Mouse (Mus musculus) neural tube, embryonic 13.5 days (tissue): Measurements from ENCODE around the gene Gm17409. TPM values are rescaled to one million over a fixed set of nuclear protein-coding genes. Genes with fewer than 3 reads are reported as not detected.

Source experiments
- ATAC-seq: fragments of 200-750 bp; cut with Nextera tagmentation; 2 replicates; pipeline ENCODE4 v1.8.0; 2017; ENCODE audit warnings: low read depth, mild to moderate bottlenecking, moderate TSS enrichment, moderate library complexity
- H3K27ac ChIP-seq: fragments of 300-500 bp; sonication (generic); replicated peaks from 2 replicates; pipeline ENCODE4 v1.5.1; 2015; ENCODE audit warnings: moderate library complexity, mild to moderate bottlenecking, inconsistent platforms
- H3K27me3 ChIP-seq: fragments of 300-500 bp; sonication (generic); 2 replicates; pipeline ENCODE4 v1.6.1; 2015; ENCODE audit warnings: mild to moderate bottlenecking, inconsistent platforms
- H3K36me3 ChIP-seq: fragments of 300-500 bp; sonication (generic); 2 replicates; pipeline ENCODE4 v1.6.1; 2015; ENCODE audit warnings: mild to moderate bottlenecking, inconsistent platforms
- H3K4me1 ChIP-seq: fragments of 300-500 bp; sonication (generic); replicated peaks from 2 replicates; pipeline ENCODE4 v1.6.1; 2015; ENCODE audit warnings: inconsistent platforms
- H3K4me2 ChIP-seq: fragments of 300-500 bp; sonication (generic); 2 replicates; pipeline ENCODE4 v1.6.1; 2015; ENCODE audit warnings: inconsistent platforms, mild to moderate bottlenecking, moderate library complexity
- H3K4me3 ChIP-seq: fragments of 300-500 bp; sonication (generic); 2 replicates; pipeline ENCODE4 v1.5.1; 2015; ENCODE audit warnings: mild to moderate bottlenecking, inconsistent platforms
- H3K9ac ChIP-seq: fragments of 300-500 bp; sonication (generic); 2 replicates; pipeline ENCODE4 v1.6.1; 2015; ENCODE audit warnings: moderate library complexity, mild to moderate bottlenecking, inconsistent platforms
- H3K9me3 ChIP-seq: fragments of 300-500 bp; sonication (generic); 2 replicates; pipeline ENCODE4 v1.6.1; 2016; ENCODE audit warnings: inconsistent platforms
- WGBS: fragments of 180-500 bp; shearing (Covaris S2); methylation state at CpG from one replicate; pipeline ENCODE4 v1.1.7; 2015; 5-methylcytosine and 5-hydroxymethylcytosine counted together
- polyA plus RNA-seq: library from polyadenylated mRNA; unstranded; fragments of >200 nt; fragmentation: Nextera tagmentation; extraction: Ambion mirVana; gene quantifications from 2 replicates; pipeline ENCODE4 v1.2.1, GENCODE M21; 2015

The Gm17409 gene
- polyA plus RNA-seq, 1 experiment from 2014 or later: not detected

DNA sequence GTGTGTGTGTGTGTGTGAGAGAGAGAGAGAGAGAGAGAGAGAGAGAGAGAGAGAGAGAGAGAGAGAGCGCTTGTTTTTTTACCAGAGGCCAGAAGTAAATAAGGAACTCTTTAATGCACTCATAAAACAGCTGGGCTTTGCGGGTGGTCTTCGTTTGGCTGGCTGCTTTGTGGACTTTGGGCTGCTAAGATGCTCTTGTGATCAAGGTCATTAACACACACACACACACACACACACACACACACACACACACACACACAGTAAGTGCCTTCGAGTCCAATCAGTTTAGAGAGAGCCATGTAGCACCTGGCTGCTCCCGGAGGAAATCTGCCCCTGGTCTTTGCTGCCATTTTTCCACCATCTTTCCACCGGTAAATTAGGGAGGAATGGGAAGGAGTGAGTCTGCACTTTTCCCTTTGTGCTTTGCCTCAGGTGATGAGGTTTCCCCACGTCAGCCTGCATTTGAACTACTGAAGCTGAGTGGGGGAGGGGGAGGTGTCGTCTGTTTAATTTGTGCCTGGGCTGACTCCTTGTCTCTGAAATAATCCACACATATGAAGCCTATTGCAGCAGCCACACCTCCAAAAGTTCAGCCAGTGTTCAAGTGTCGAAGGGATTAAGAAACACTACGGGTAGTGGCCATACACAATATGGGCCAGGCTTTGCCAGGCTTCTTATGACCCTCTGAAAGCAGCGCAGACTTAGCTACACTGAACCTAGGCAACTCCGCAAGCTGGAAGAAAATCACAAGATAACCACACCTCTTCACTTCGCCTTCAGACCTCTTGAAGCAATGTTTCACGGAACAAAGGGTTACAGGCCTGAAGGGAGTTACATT, 16.7 kb downstream of the Gm17409 start:
- 65% methylated on average over 14 of the region's 14 CpGs for WGBS
- Histone ChIP-seq H3K4me2 (no peak overlapping the region), H3K9ac (no peak overlapping the region), H3K4me1 (peaks cover 34% of the 10 kb centered on the region), H3K4me3 (no peak overlapping the region), H3K27ac (peak overlapping the region; percentile 59; the same call in 1 of the 2 replicates), H3K9me3 (no peaks in the 10 kb centered on the region), H3K36me3 (no peaks in the 10 kb centered on the region), H3K27me3 (no peaks in the 10 kb centered on the region)
- ATAC-seq: peak; percentile 26; the same call in 1 of the 2 replicates

DNA sequence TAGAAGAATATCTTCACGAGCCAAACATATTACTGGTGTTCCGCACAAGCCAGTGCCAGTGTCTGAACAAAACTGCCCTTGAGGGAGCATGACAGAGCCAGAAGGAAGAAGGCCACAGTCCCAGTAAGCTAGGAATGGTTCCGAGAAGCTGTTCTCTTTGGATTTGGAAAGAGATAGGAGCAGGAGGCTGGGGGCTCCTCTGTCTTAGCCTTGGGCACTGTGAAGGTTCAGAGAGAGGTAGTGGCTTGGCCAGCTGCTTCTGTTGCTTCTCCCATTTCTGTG, 17.3 kb downstream of the Gm17409 start:
- ATAC-seq: no peak
- no peaks in the 10 kb centered on the region for H3K27me3 ChIP-seq
- H3K9me3 ChIP-seq: no peaks in the 10 kb centered on the region
- H3K4me3 ChIP-seq: no peak overlapping the region
- H3K27ac ChIP-seq: 0 out of 2 replicates have a peak overlapping the region, but pooled peaks have one; percentile 2
- H3K9ac ChIP-seq: no peak overlapping the region
- peaks cover 34% of the 10 kb centered on the region for H3K4me1 ChIP-seq
- H3K4me2 ChIP-seq: no peak overlapping the region
- H3K36me3 ChIP-seq: no peaks in the 10 kb centered on the region
- WGBS: 61% methylated on average over 3 of the region's 3 CpGs

DNA sequence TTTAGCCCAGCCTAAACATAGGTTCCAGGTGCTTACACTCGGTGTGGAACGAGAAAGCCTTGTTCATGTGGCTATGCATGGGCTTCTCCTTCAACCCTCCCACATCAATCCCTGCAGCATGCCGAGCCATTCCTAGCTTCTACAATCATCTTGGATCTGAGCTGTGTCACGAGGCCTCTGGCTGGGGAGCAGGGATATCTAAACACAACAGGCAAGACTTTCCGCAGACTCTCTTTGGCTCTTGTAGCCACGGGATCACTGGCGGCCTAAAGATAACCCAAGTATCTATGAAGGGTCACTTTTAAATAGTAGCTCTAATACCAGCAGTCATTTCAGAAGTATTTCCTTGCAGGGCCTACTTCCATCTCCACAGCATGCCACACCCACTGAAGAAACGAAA, 18.5 kb downstream of the Gm17409 start:
- no peaks in the 10 kb centered on the region for H3K9me3 ChIP-seq
- 94% methylated on average over 8 of the region's 8 CpGs for WGBS

DNA sequence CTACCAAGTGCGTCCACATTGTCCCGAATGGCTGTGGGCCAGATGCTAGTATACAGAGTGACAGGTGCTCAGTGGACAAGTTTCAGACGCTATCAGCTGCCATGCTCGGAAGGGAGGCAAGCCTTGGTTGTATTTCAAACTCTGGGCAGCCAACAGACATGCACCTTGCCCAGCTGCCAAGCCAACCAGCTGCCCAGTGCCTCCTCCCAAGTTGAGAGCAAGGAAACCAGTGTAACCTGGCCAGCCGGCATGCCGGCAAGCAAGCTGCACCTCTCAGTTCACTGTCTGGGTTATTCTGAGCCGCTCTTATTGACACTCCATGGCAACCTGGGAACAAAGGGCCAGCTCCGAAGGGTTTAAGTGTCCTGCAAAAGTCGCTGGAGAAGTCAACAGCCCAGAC, 19.4 kb downstream of the Gm17409 start:
- Histone ChIP-seq H3K36me3 (no peaks in the 10 kb centered on the region), H3K27ac (no peak overlapping the region), H3K4me2 (no peak overlapping the region), H3K27me3 (no peaks in the 10 kb centered on the region), H3K9ac (no peak overlapping the region), H3K9me3 (no peaks in the 10 kb centered on the region), H3K4me1 (peaks cover 30% of the 10 kb centered on the region), H3K4me3 (no peak overlapping the region)
- 80% methylated on average over 9 of the region's 9 CpGs for WGBS
- no peak for ATAC-seq

More for the DNA sequence above, 18.5 kb downstream of the Gm17409 start:
- H3K4me1 ChIP-seq: peaks cover 34% of the 10 kb centered on the region
- no peak overlapping the region for H3K27ac ChIP-seq
- no peaks in the 10 kb centered on the region for H3K36me3 ChIP-seq
- H3K4me3 ChIP-seq: no peak overlapping the region
- no peak overlapping the region for H3K4me2 ChIP-seq
- H3K27me3 ChIP-seq: no peaks in the 10 kb centered on the region
- ATAC-seq: no peak
- no peak overlapping the region for H3K9ac ChIP-seq

DNA sequence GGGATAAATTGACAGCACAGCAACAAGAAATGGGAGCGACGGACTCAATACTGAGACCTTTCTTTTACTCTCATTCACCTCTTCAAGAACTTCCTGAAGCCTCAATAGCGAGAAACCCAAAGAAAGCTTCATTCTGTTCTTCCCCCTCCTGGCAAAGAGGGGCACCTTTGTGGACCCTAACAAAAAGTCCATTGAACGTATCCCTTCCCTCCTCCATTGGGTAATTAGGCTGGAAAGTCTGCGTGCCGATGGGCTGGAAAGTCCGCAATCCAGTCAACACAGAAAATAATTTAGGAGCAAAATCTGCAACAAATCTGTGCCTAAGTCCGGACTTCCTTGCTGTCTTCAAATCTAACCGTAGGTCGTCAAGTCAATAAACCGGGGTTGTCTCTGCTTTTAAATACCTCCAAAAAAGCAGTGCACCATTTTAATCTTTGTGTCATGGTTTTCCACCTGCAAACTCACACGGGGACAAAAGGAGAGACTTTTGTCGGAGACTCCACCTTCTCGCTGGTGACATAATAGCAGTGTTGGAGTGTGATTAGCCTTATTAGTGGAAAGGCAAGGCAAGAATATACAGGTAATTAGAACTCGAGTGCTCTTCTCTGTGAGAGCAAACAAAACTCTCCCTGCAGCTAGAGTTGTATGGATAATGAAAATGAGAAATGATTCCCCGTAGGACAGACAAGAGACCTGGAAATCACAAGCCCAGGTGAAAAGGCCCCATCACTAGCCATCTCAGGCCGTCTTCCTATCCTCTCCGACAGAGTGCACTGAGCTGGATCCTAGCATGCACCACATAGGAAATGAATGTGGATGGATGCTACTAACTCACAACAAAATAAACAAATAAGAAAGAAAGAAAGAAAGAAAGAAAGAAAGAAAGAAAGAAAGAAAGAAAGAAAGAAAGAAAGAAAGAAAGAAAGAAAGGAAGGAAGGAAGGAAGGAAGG, 24.0 kb downstream of the Gm17409 start:
- Histone ChIP-seq H3K27me3 (no peaks in the 10 kb centered on the region), H3K4me1 (peaks cover 12% of the 10 kb centered on the region), H3K4me3 (no peak overlapping the region), H3K36me3 (no peaks in the 10 kb centered on the region), H3K27ac (no peak overlapping the region), H3K9me3 (no peaks in the 10 kb centered on the region), H3K9ac (no peak overlapping the region), H3K4me2 (no peak overlapping the region)
- ATAC-seq: no peak
- 41% methylated on average over 18 of the region's 18 CpGs for WGBS

DNA sequence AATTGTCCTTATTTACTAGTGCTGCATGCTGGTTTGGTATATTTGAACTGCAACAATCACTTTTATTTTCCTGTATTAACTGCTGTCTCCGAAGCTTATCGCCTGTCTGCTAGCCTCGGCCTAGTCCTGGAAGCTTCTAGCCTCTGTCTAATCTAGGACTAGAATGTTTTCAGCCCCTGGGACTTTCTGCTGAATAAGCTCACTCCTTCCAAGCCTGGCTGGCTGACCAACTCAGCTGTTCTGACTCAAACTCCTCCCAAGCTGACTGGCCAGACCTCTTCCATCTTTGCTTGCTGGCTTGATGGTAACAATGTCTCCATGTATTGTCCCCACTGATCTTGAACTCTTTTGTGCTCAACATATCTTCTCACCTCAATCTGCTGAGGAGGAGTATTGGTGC, 25.4 kb downstream of the Gm17409 start:
- no peak overlapping the region for H3K4me3 ChIP-seq
- no peaks in the 10 kb centered on the region for H3K36me3 ChIP-seq
- H3K4me2 ChIP-seq: no peak overlapping the region
- H3K27me3 ChIP-seq: no peaks in the 10 kb centered on the region
- H3K9ac ChIP-seq: no peak overlapping the region
- H3K27ac ChIP-seq: no peak overlapping the region
- peaks cover 12% of the 10 kb centered on the region for H3K4me1 ChIP-seq
- no peak for ATAC-seq
- no peaks in the 10 kb centered on the region for H3K9me3 ChIP-seq
- 82% methylated on average over 3 of the region's 3 CpGs for WGBS

DNA sequence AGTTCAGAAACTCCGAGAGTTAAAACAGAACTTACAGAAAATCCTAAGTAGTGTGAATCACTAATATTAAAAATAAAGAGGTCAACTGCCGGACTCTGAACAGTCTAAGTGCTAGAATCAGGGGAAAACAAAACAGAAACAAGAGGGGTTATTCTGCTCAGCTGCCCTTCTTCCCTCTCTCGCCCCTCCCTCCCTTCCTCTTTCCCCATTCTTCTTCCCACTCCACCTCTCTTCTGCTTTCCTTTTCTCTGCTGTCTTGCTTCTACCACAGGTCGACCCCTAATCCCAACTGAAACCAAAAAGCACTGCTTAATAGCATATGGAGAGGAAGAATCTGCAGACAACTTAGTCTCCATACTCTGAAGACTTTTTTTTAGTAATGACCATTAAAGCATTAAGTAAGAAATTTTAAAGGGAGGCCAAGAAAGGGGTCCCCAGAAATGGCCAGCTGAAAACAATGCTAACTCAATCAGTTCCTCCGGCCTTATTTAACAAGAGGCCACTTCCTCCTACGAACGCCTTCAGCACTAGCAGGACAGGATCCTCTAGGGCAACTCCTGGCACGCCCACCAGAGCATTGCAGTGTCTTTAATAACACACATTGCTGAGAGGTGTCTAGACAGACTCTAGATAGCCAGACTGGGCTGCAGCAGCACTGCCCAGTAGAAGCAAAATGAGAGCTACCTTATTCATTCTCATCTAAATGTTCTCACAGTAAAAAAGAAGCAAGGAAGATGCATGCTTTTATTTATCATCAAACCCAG, 26.9 kb downstream of the Gm17409 start:
- ATAC-seq: no peak; the same call in 1 of the 2 replicates
- 66% methylated on average over 8 of the region's 8 CpGs for WGBS
- no peak overlapping the region for H3K4me3 ChIP-seq
- H3K4me2 ChIP-seq: no peak overlapping the region
- no peak overlapping the region for H3K27ac ChIP-seq
- no peaks in the 10 kb centered on the region for H3K27me3 ChIP-seq
- no peak overlapping the region for H3K9ac ChIP-seq
- H3K36me3 ChIP-seq: no peaks in the 10 kb centered on the region
- peaks cover 12% of the 10 kb centered on the region for H3K4me1 ChIP-seq
- no peaks in the 10 kb centered on the region for H3K9me3 ChIP-seq

DNA sequence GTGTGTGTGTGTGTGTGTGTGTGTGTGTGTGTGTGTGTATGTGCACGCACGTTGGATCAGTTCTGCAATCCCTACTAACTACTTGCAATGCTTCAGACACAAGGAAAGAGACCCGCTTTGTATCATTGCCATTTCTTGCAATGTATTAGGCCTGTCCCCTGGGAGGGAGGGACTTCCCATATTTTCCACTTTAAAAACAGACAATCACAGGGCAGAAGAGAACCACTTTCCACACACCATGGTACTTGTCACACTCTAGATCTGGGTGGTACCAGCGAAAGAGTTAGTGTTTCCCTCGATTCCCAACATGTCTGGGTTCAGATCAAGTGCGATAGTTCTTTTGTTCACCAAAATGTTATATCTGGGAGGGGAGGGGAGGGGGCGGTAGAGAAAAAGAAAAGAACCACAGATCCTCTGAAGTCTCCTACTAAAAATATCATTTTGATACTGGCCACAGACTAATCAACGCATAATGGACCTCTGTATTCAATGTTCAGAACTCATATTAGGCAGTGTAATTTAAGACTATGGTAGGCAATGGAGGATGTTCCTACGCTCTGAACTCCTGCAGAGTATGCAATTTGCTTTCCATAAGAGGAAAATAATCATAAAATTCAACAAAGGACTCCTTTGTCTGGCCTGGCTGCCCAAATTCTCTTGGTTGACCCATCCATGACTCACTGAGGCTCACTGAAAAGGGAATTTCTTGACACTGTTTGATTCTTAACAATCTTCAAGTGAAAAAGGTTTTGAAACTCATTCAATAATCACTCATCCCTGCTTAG, 35.6 kb downstream of the Gm17409 start:
- Histone ChIP-seq H3K27me3 (no peaks in the 10 kb centered on the region), H3K27ac (no peak overlapping the region), H3K4me3 (no peak overlapping the region), H3K4me2 (no peak overlapping the region), H3K9me3 (no peaks in the 10 kb centered on the region), H3K36me3 (no peaks in the 10 kb centered on the region), H3K9ac (no peak overlapping the region), H3K4me1 (peaks cover 12% of the 10 kb centered on the region)
- ATAC-seq: no peak
- WGBS: 66% methylated on average over 9 of the region's 9 CpGs

DNA sequence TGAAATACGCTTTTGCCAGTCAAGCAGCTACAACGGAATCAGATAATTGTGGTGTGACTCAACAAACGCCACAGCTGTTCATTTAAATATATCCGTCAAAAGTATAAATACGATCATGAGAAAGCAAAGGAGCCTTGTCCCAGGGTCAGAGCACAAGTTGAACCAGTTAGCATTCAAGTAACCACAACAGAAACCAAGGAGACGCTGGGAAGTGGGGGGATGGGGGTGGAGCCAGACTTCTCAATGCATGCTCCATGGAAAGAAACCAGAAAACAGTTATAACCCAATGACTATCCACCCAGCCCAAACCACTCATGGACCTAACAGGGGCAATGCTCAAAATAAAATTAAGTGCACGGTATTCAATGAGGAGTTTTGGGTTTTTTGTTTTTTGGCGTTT, 40.3 kb downstream of the Gm17409 start:
- Histone ChIP-seq H3K9ac (no peak overlapping the region), H3K4me1 (peaks cover 12% of the 10 kb centered on the region), H3K4me2 (no peak overlapping the region), H3K4me3 (no peak overlapping the region), H3K27ac (no peak overlapping the region), H3K27me3 (no peaks in the 10 kb centered on the region), H3K36me3 (no peaks in the 10 kb centered on the region), H3K9me3 (no peaks in the 10 kb centered on the region)
- ATAC-seq: no peak
- 54% methylated on average over 8 of the region's 8 CpGs for WGBS

DNA sequence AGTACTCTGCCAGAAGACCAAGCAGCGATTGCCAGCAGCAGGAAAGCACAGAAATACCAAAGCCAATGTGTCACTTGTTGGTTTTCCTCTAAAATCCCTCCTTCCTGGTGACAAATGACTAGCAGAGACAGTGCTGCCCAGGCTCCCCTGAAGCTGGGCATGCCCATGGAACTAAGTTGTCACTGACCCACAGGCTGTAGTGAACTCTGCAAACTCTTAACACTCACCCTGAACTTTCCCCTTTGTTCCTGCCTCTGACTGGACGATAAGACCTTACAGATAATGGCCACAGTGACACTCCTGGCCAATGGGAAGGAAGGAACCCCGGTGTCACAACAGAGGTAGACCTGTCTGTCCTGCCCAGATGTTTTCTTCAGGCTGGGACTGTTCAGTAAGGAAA, 43.3 kb downstream of the Gm17409 start:
- Histone ChIP-seq H3K36me3 (no peaks in the 10 kb centered on the region), H3K9me3 (no peaks in the 10 kb centered on the region), H3K4me1 (peaks cover 21% of the 10 kb centered on the region), H3K4me2 (no peak overlapping the region), H3K27ac (no peak overlapping the region), H3K27me3 (no peaks in the 10 kb centered on the region), H3K9ac (no peak overlapping the region), H3K4me3 (no peak overlapping the region)
- WGBS: 76% methylated on average over 3 of the region's 3 CpGs
- no peak for ATAC-seq

DNA sequence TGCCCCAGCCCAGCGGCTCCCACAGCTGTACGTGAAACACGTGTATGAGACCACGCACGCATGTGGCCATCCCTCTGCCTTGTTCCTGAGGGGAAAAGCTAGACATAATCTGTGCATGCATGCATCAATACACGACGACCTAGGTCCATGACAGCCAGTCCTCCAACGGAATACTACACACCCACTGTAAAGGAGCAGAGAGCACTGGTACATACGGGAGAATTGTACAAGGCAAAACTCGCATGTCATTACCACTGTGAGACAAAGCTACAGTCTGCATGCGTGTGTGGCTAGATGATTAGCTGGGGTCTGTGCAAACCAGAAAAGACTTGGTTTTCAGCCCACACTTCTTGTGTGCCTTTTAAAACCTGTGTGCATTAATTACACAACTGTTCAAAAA, 44.6 kb downstream of the Gm17409 start:
- no peak overlapping the region for H3K4me2 ChIP-seq
- no peaks in the 10 kb centered on the region for H3K36me3 ChIP-seq
- WGBS: 93% methylated on average over 11 of the region's 11 CpGs
- no peak for ATAC-seq
- no peaks in the 10 kb centered on the region for H3K9me3 ChIP-seq
- no peaks in the 10 kb centered on the region for H3K27me3 ChIP-seq
- no peak overlapping the region for H3K9ac ChIP-seq
- H3K4me1 ChIP-seq: peaks cover 21% of the 10 kb centered on the region
- H3K27ac ChIP-seq: no peak overlapping the region
- H3K4me3 ChIP-seq: no peak overlapping the region
